In the genomic region with DNA sequence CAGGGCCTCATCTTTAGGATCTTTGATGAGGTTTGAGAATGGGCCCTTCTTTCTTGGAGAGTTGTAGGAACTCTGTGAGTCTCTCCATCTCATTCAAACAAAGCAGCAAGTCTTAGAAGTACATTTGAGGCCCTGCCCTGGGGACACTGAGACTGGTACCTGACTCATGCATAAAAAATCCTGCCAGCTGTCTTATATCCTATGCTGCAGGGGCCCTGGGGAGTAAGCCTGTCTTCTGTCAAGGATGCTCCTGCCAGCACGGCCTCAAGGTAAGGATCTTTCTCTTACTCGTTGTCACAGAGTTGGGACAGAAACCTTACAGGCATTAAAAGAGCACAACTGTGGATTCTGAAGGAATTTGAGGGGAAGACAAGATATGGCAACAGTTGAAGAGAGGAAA, we compare ENCODE assay signal across 31 mouse cellular contexts. TPM values are rescaled to one million over a fixed set of nuclear protein-coding genes. Genes with fewer than 3 reads are reported as not detected.
A peak's percentile ranks its signal among the peaks of the same experiment; 100 is the strongest.
DNase-seq lines count a peak whose midpoint lies in the region; ATAC-seq and TF ChIP-seq lines count a peak whose summit lies in the region.
"Had no signal": no experiment of that assay in that cellular context is flagged by ENCODE, and none has a peak within 500 bp of the region (broad histone marks: within the 10 kb centered on the region; RNA-seq: fewer than 3 reads in every experiment).

No protein-coding gene starts in this region.

- no peak for DNase-seq in heart, embryonic 10.5 days (ENCODE audit: low spot score)
- no peak for DNase-seq in heart, postnatal 14 days
- no peak for DNase-seq in left cerebral cortex, adult 2 months (ENCODE audit: extremely low spot score in 1 of 2, low spot score in 2 of 2)
- no peak for DNase-seq in left cerebral cortex, postnatal 25 days (ENCODE audit: low spot score in 2 of 2)
- peak; percentile 37 for DNase-seq in NIH3T3 (ENCODE audit: low read depth)
- no peak for DNase-seq in hindbrain, embryonic 14.5 days (ENCODE audit: low spot score)
- DNase-seq: adrenal gland, adult 8-10 months; cerebellum, adult 11 months; cerebellum, adult 2 months; cerebellum, postnatal 10 days; cerebellum, postnatal 36 days; embryo, embryonic 11 days; gastrocnemius, postnatal 10 days; gastrocnemius, postnatal 36 days; heart, adult 2 months; kidney, adult 2 months had no signal

- TF ChIP-seq CTCF in left cerebral cortex, adult 2 months (IDR thresholded peaks at IDR 0.05) = no peak
- no peak for TF ChIP-seq CTCF in C2C12 (IDR thresholded peaks at IDR 0.05; ENCODE audit: control insufficient read depth, insufficient read depth, insufficient read length)

- no peaks in the 10 kb centered on the region for H3K79me3 ChIP-seq in C2C12 (ENCODE audit: low read depth)

- no peaks in the 10 kb centered on the region for H3K9me3 ChIP-seq in heart, embryonic 10.5 days
- no peaks in the 10 kb centered on the region for H3K9me3 ChIP-seq in hindbrain, embryonic 14.5 days (ENCODE audit: control insufficient read depth, low read length)
- no peaks in the 10 kb centered on the region for H3K9me3 ChIP-seq in forebrain, embryonic 15.5 days
- H3K9me3 ChIP-seq: embryonic facial prominence, embryonic 10.5 days; embryonic facial prominence, embryonic 13.5 days; forebrain, embryonic 12.5 days; heart, embryonic 13.5 days; hindbrain, embryonic 12.5 days had no signal

- intact Hi-C loops in heart, postnatal 14 days (cut with DNase I) = no loop called here
- intact Hi-C loops in left cerebral cortex, adult 2 months (cut with DNase I) = no loop called here
- intact Hi-C loops in left cerebral cortex, postnatal 25 days (cut with DNase I) = no loop called here

- 0 out of 2 replicates have a peak overlapping the region, but pooled peaks have one; percentile 1 for H3K27ac ChIP-seq in heart, embryonic 10.5 days
- peak overlapping the region; percentile 50 for H3K27ac ChIP-seq in left cerebral cortex, adult 2 months
- no peak overlapping the region for H3K27ac ChIP-seq in hindbrain, embryonic 14.5 days
- no peak overlapping the region for H3K27ac ChIP-seq in forebrain, embryonic 15.5 days (replicated peaks)
- H3K27ac ChIP-seq: embryonic facial prominence, embryonic 10.5 days; embryonic facial prominence, embryonic 13.5 days; forebrain, embryonic 12.5 days; heart, adult 2 months; heart, embryonic 13.5 days; hindbrain, embryonic 12.5 days had no signal

- H3K79me2 ChIP-seq in C2C12 (ENCODE audit: control insufficient read depth, insufficient read depth) = no peaks in the 10 kb centered on the region

- no peaks in the 10 kb centered on the region for H3K36me3 ChIP-seq in heart, embryonic 10.5 days
- no peaks in the 10 kb centered on the region for H3K36me3 ChIP-seq in C2C12 (ENCODE audit: control insufficient read depth, insufficient read depth)
- H3K36me3 ChIP-seq in hindbrain, embryonic 14.5 days (replicated peaks; ENCODE audit: control insufficient read depth, insufficient read depth) = no peaks in the 10 kb centered on the region
- H3K36me3 ChIP-seq in forebrain, embryonic 15.5 days = no peaks in the 10 kb centered on the region
- H3K36me3 ChIP-seq: embryonic facial prominence, embryonic 10.5 days; embryonic facial prominence, embryonic 13.5 days; forebrain, embryonic 12.5 days; heart, embryonic 13.5 days; hindbrain, embryonic 12.5 days had no signal

- 40% methylated on average over 2 of the region's 2 CpGs for WGBS in heart, embryonic 10.5 days
- 69% methylated on average over 2 of the region's 2 CpGs for WGBS in hindbrain, embryonic 14.5 days
- WGBS in forebrain, embryonic 15.5 days = 83% methylated on average over 2 of the region's 2 CpGs

- H3K4me3 ChIP-seq in heart, embryonic 10.5 days = no peak overlapping the region
- no peak overlapping the region for H3K4me3 ChIP-seq in left cerebral cortex, adult 2 months
- H3K4me3 ChIP-seq in C2C12 (ENCODE audit: insufficient read depth, poor library complexity, severe bottlenecking) = no peak overlapping the region
- H3K4me3 ChIP-seq in hindbrain, embryonic 14.5 days (replicated peaks; ENCODE audit: low read length) = no peak overlapping the region
- no peak overlapping the region for H3K4me3 ChIP-seq in forebrain, embryonic 15.5 days
- H3K4me3 ChIP-seq: embryonic facial prominence, embryonic 10.5 days; embryonic facial prominence, embryonic 13.5 days; erythroblast, embryonic 14.5 days; forebrain, embryonic 12.5 days; heart, adult 2 months; heart, embryonic 13.5 days; hindbrain, embryonic 12.5 days had no signal

- no peak overlapping the region for H3ac ChIP-seq in C2C12 (ENCODE audit: control insufficient read depth, insufficient read length, low read depth)

- no peak for ATAC-seq in hindbrain, embryonic 14.5 days (ENCODE audit: low FRiP score)
- no peak for ATAC-seq in forebrain, embryonic 15.5 days (replicated peaks)
- ATAC-seq: activated CD4-positive, CD25-positive, alpha-beta regulatory T cell, adult 4 months; forebrain, embryonic 16.5 days; hindbrain, embryonic 16.5 days; intestine, postnatal 0 days had no signal

- H3K4me2 ChIP-seq in hindbrain, embryonic 14.5 days (replicated peaks) = no peak overlapping the region
- H3K4me2 ChIP-seq in forebrain, embryonic 15.5 days (replicated peaks) = no peak overlapping the region
- H3K4me2 ChIP-seq: embryonic facial prominence, embryonic 13.5 days; forebrain, embryonic 12.5 days; heart, embryonic 13.5 days; hindbrain, embryonic 12.5 days had no signal

- no peak overlapping the region for H3K9ac ChIP-seq in hindbrain, embryonic 14.5 days
- no peak overlapping the region for H3K9ac ChIP-seq in forebrain, embryonic 15.5 days (replicated peaks)
- H3K9ac ChIP-seq: embryonic facial prominence, embryonic 13.5 days; forebrain, embryonic 12.5 days; heart, embryonic 13.5 days; hindbrain, embryonic 12.5 days had no signal

- H3K4me1 ChIP-seq in heart, embryonic 10.5 days = peaks cover 25% of the 10 kb centered on the region
- no peaks in the 10 kb centered on the region for H3K4me1 ChIP-seq in hindbrain, embryonic 14.5 days (replicated peaks; ENCODE audit: control insufficient read depth, insufficient read depth, low read length)
- peaks cover 2% of the 10 kb centered on the region; the same call in 1 of the 2 replicates for H3K4me1 ChIP-seq in forebrain, embryonic 15.5 days

- H3K27me3 ChIP-seq in heart, embryonic 10.5 days (ENCODE audit: insufficient read depth, poor library complexity, severe bottlenecking) = no peaks in the 10 kb centered on the region
- no peaks in the 10 kb centered on the region for H3K27me3 ChIP-seq in C2C12 (ENCODE audit: control insufficient read depth, insufficient read depth, insufficient read length)
- H3K27me3 ChIP-seq in hindbrain, embryonic 14.5 days (ENCODE audit: control insufficient read depth, insufficient read depth, low read length) = no peaks in the 10 kb centered on the region
- no peaks in the 10 kb centered on the region for H3K27me3 ChIP-seq in forebrain, embryonic 15.5 days
- H3K27me3 ChIP-seq: embryonic facial prominence, embryonic 13.5 days had no signal

TF ChIP-seq in C2C12, 6 proteins besides CTCF, POLR2A, EP300 and RAD21:
- TF ChIP-seq MAX (IDR thresholded peaks at IDR 0.05) (no peak), USF1 (IDR thresholded peaks at IDR 0.05; ENCODE audit: low read depth) (no peak), MYOG (IDR thresholded peaks at IDR 0.05; ENCODE audit: control insufficient read depth, extremely low read depth, insufficient read length) (no peak), FOSL1 (IDR thresholded peaks at IDR 0.05; ENCODE audit: insufficient read depth, low read length, poor library complexity, severe bottlenecking) (peak; percentile 11), MYOD1 (IDR thresholded peaks at IDR 0.05; ENCODE audit: control insufficient read depth, insufficient read length, low read depth) (peak; percentile 60), CEBPB (IDR thresholded peaks at IDR 0.05; ENCODE audit: low read depth) (no peak)

RNA-seq across cellular contexts. Expression of a gene that starts 13.2 kb away (rescaled TPM):
- 0.65 and 1.3 TPM in 2 replicates for polyA plus RNA-seq in heart, embryonic 10.5 days (2016; fragmentation: Nextera tagmentation; extraction: Ambion mirVana)
- total RNA-seq in heart, postnatal 14 days (2021) = 10 to 100 TPM; 23.2 to 24.2 TPM
- 10 to 100 TPM; 46.7 to 50.8 TPM for total RNA-seq in left cerebral cortex, adult 2 months (2021)
- total RNA-seq in left cerebral cortex, postnatal 25 days (2021) = 10 to 100 TPM; 45.1 to 48.1 TPM
- polyA plus RNA-seq in C2C12 (2012; fragmentation: generic; extraction: Trizol) = 0.13 TPM
- polyA plus RNA-seq in hindbrain, embryonic 14.5 days (2014; fragmentation: Nextera tagmentation; extraction: Ambion mirVana) = 1.4 and 1.8 TPM in 2 replicates
- 1.6 TPM in 2 replicates for polyA plus RNA-seq in forebrain, embryonic 15.5 days (2015; fragmentation: Nextera tagmentation; extraction: Ambion mirVana)
- total RNA-seq: gastrocnemius, adult 18-20 months; granulocyte monocyte progenitor cell, adult 5-6 weeks; hematopoietic stem cell, adult 5-6 weeks had no signal
- polyA plus RNA-seq: activated CD4-positive, CD25-positive, alpha-beta regulatory T cell, adult 4 months had no signal

Comparison
In these comparisons a context has a peak if more than half of its experiments do, and no peak if none do; other contexts are left out.
1. H3K27ac ChIP-seq: peak in heart, embryonic 10.5 days (single experiment) and left cerebral cortex, adult 2 months (single experiment); none in hindbrain, embryonic 14.5 days (single experiment) and forebrain, embryonic 15.5 days (single experiment).